ENCODE assay signal across 7 mouse cellular contexts in genomic region chr2:168525391-168526154, GRCm38 (mm10).
DNase-seq lines count a peak whose midpoint lies in the region; ATAC-seq and TF ChIP-seq lines count a peak whose summit lies in the region.

No protein-coding gene starts in this region.

- H3K9me3 ChIP-seq in neural tube, embryonic 11.5 days (ENCODE audit: control insufficient read depth, low read length), result no peaks in the 10 kb centered on the region; the same call in 1 of the 2 replicates
- no peaks in the 10 kb centered on the region for H3K9me3 ChIP-seq in forebrain, embryonic 12.5 days
- no peaks in the 10 kb centered on the region; the same call in 1 of the 2 replicates for H3K9me3 ChIP-seq in liver, embryonic 11.5 days (ENCODE audit: control insufficient read depth, low read length)
- no peaks in the 10 kb centered on the region for H3K9me3 ChIP-seq in stomach, postnatal 0 days (ENCODE audit: control insufficient read depth, low read length)

- no peak for TF ChIP-seq CTCF in stomach, postnatal 0 days (IDR thresholded peaks at IDR 0.05; ENCODE audit: low read depth)

- TF ChIP-seq EP300 in stomach, postnatal 0 days (optimal IDR thresholded peaks at IDR 0.05), result no peak

- H3K36me3 ChIP-seq in neural tube, embryonic 11.5 days (ENCODE audit: control insufficient read depth, insufficient read depth, low read length), result no peaks in the 10 kb centered on the region
- H3K36me3 ChIP-seq in forebrain, embryonic 12.5 days (replicated peaks), result 0 out of 2 replicates have a peak, but pooled peaks cover 3% of the 10 kb centered on the region
- H3K36me3 ChIP-seq in liver, embryonic 11.5 days (ENCODE audit: control insufficient read depth, insufficient read depth, low read length), result no peaks in the 10 kb centered on the region
- H3K36me3 ChIP-seq in stomach, postnatal 0 days (ENCODE audit: control insufficient read depth, insufficient read depth, low read length), result no peaks in the 10 kb centered on the region

- no peak overlapping the region for H3K27ac ChIP-seq in neural tube, embryonic 11.5 days (ENCODE audit: low read depth, low read length)
- peak overlapping the region; percentile 80 for H3K27ac ChIP-seq in forebrain, embryonic 12.5 days
- H3K27ac ChIP-seq in liver, embryonic 11.5 days (ENCODE audit: low read depth, low read length), result no peak overlapping the region
- peak overlapping the region; percentile 74 for H3K27ac ChIP-seq in stomach, postnatal 0 days (replicated peaks)

- whole genome bisulfite sequencing in neural tube, embryonic 11.5 days, result 10% methylated on average over 17 of the region's 17 CpGs
- 8% methylated on average over 17 of the region's 17 CpGs for WGBS in forebrain, embryonic 12.5 days
- WGBS in liver, embryonic 11.5 days, result 18% methylated on average over 17 of the region's 17 CpGs
- 8% methylated on average over 17 of the region's 17 CpGs for WGBS in stomach, postnatal 0 days

- no peak overlapping the region for H3K9ac ChIP-seq in neural tube, embryonic 11.5 days (ENCODE audit: low read length)
- peak overlapping the region; percentile 40; the same call in 1 of the 2 replicates for H3K9ac ChIP-seq in forebrain, embryonic 12.5 days
- no peak overlapping the region for H3K9ac ChIP-seq in liver, embryonic 11.5 days (ENCODE audit: low read depth, low read length)
- H3K9ac ChIP-seq in stomach, postnatal 0 days (ENCODE audit: low read length), result peak overlapping the region; percentile 28; the same call in 1 of the 2 replicates

- 0 out of 2 replicates have a peak, but pooled peaks cover 3% of the 10 kb centered on the region for H3K27me3 ChIP-seq in neural tube, embryonic 11.5 days (ENCODE audit: control insufficient read depth, insufficient read depth, low read length)
- 0 out of 2 replicates have a peak, but pooled peaks cover 6% of the 10 kb centered on the region for H3K27me3 ChIP-seq in forebrain, embryonic 12.5 days
- H3K27me3 ChIP-seq in liver, embryonic 11.5 days (replicated peaks; ENCODE audit: control insufficient read depth, insufficient read depth, low read length), result no peaks in the 10 kb centered on the region; the same call in 1 of the 2 replicates
- no peaks in the 10 kb centered on the region for H3K27me3 ChIP-seq in stomach, postnatal 0 days (ENCODE audit: control insufficient read depth, insufficient read depth, low read length)

- peak overlapping the region; percentile 23 for H3K4me2 ChIP-seq in neural tube, embryonic 11.5 days (ENCODE audit: low read depth)
- H3K4me2 ChIP-seq in forebrain, embryonic 12.5 days, result peak overlapping the region; percentile 56
- H3K4me2 ChIP-seq in liver, embryonic 11.5 days, result peak overlapping the region; percentile 53
- H3K4me2 ChIP-seq in stomach, postnatal 0 days (replicated peaks; ENCODE audit: low read depth), result peak overlapping the region; percentile 43

- peaks cover 7% of the 10 kb centered on the region; the same call in 1 of the 2 replicates for H3K4me1 ChIP-seq in neural tube, embryonic 11.5 days (ENCODE audit: control insufficient read depth, insufficient read depth, low read length)
- peaks cover 18% of the 10 kb centered on the region for H3K4me1 ChIP-seq in forebrain, embryonic 12.5 days
- peaks cover 7% of the 10 kb centered on the region for H3K4me1 ChIP-seq in liver, embryonic 11.5 days (replicated peaks; ENCODE audit: control insufficient read depth, insufficient read depth, low read length)
- H3K4me1 ChIP-seq in stomach, postnatal 0 days (replicated peaks; ENCODE audit: control insufficient read depth, insufficient read depth), result peaks cover 15% of the 10 kb centered on the region

- peak; percentile 36; the same call in 1 of the 2 replicates for ATAC-seq in neural tube, embryonic 11.5 days (ENCODE audit: insufficient read depth, low FRiP score, low TSS enrichment)
- ATAC-seq in forebrain, embryonic 12.5 days (ENCODE audit: low FRiP score), result peak; percentile 78
- no peak for ATAC-seq in liver, embryonic 11.5 days (replicated peaks; ENCODE audit: low FRiP score)
- ATAC-seq in stomach, postnatal 0 days (ENCODE audit: low FRiP score, low TSS enrichment), result peak; percentile 13; the same call in 1 of the 2 replicates

- no peak overlapping the region; the same call in 1 of the 2 replicates for H3K4me3 ChIP-seq in neural tube, embryonic 11.5 days (ENCODE audit: low read depth, low read length)
- peak overlapping the region; percentile 26 for H3K4me3 ChIP-seq in forebrain, embryonic 12.5 days (replicated peaks)
- H3K4me3 ChIP-seq in liver, embryonic 11.5 days (ENCODE audit: low read depth, low read length), result peak overlapping the region; percentile 28; the same call in 1 of the 2 replicates
- H3K4me3 ChIP-seq in stomach, postnatal 0 days (ENCODE audit: low read depth, low read length), result peak overlapping the region; percentile 4

- peak; percentile 15 for DNase-seq in neural tube, embryonic 11.5 days (ENCODE audit: low spot score)
- DNase-seq in neural tube, embryonic 10.5 days (ENCODE audit: extremely low spot score, low spot score), result no peak
- DNase-seq in liver, embryonic 11.5 days (ENCODE audit: low spot score), result no peak
- DNase-seq in stomach, postnatal 0 days (ENCODE audit: low spot score), result peak; percentile 73
- no peak for DNase-seq in cerebellum, adult 11-12 months
- DNase-seq in spleen, postnatal 14 days (ENCODE audit: low spot score in 2 of 2), result no peak

Comparison
In these comparisons a context has a peak if more than half of its experiments do, and no peak if none do; other contexts are left out.
1. DNase-seq: peak in neural tube, embryonic 11.5 days (single experiment) and stomach, postnatal 0 days (single experiment); none in neural tube, embryonic 10.5 days (single experiment), liver, embryonic 11.5 days (single experiment), cerebellum, adult 11-12 months (single experiment) and spleen, postnatal 14 days (0 of 2).
2. H3K27ac ChIP-seq: peak in forebrain, embryonic 12.5 days (single experiment) and stomach, postnatal 0 days (single experiment); none in neural tube, embryonic 11.5 days (single experiment) and liver, embryonic 11.5 days (single experiment).
3. H3K9ac ChIP-seq: peak in forebrain, embryonic 12.5 days (single experiment) and stomach, postnatal 0 days (single experiment); none in neural tube, embryonic 11.5 days (single experiment) and liver, embryonic 11.5 days (single experiment).
4. Peak in every context shown above with its lines, with median percentiles within 50 percentile points of each other: H3K4me2 ChIP-seq.